Mouse (Mus musculus): ENCODE results near the gene Asns. TPM values are rescaled to one million over a fixed set of nuclear protein-coding genes. Genes with fewer than 3 reads are reported as not detected.

The Asns gene
- polyA plus RNA-seq, 1 experiment from 2014 or later, result 5.2 TPM

DNA sequence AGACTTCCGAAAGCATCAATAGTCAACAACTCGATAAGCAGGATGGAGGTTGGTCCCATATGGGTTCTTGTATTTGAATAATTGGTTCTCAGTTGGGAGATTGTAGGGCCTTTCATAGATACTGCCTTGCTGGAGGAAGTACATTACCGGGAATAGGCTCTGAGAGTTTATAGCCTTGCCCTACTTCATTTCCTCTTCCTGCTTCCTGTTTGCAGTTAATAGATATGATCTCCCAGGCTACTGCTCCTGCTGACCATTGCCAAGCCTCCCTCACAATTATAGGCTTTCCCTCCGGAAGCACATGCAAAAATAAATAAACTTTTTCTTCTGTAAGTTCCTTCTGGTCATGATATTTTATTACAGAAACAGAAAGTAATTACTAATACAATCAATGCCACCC lies 31.6 kb downstream of the Asns start:
- Histone ChIP-seq H3K4me3 (ENCODE audit: inconsistent target) (no peak overlapping the region), H3K27ac (no peak overlapping the region), H3K79me2 (ENCODE audit: inconsistent target) (no peaks in the 10 kb centered on the region), H3K36me3 (ENCODE audit: inconsistent target) (no peaks in the 10 kb centered on the region)
- WGBS (ENCODE audit: missing documents), result 28% methylated on average over 4 of the region's 4 CpGs

GRCm38 (mm10) chr6:7660377-7661080 lies 32.5 kb downstream of the Asns start:
- no peaks in the 10 kb centered on the region for H3K79me2 ChIP-seq (ENCODE audit: inconsistent target)
- H3K4me3 ChIP-seq (ENCODE audit: inconsistent target), result no peak overlapping the region
- no peaks in the 10 kb centered on the region for H3K36me3 ChIP-seq (ENCODE audit: inconsistent target)
- H3K27ac ChIP-seq, result no peak overlapping the region
- 57% methylated on average over 5 of the region's 5 CpGs for WGBS (ENCODE audit: missing documents)

GRCm38 (mm10) chr6:7656601-7657000 lies 36.5 kb downstream of the Asns start:
- WGBS (ENCODE audit: missing documents), result 80% methylated on average over 1 of the region's 1 CpGs
- H3K4me3 ChIP-seq (ENCODE audit: inconsistent target), result no peak overlapping the region
- no peak overlapping the region for H3K27ac ChIP-seq
- H3K36me3 ChIP-seq (ENCODE audit: inconsistent target), result no peaks in the 10 kb centered on the region
- H3K79me2 ChIP-seq (ENCODE audit: inconsistent target), result no peaks in the 10 kb centered on the region

DNA sequence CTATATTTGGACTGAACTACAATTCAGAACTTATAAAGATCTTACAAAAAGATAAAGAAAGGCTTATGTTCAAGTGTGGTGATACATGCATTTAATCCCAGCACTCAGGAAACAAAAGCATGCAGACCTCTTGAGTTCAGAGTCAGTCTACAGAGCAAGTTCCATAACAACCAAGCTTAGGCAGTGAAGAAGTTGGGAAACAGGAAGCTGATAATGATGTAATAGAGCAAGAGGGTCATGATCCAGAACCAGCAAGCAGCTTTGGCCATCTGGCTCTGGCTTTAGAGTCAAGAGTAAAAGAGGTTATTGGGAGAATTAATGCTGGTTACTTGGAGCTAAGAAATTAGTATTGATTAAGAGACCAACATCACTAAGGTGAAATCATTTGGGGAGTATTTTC lies 44.6 kb downstream of the Asns start:
- no peaks in the 10 kb centered on the region for H3K79me2 ChIP-seq (ENCODE audit: inconsistent target)
- H3K36me3 ChIP-seq (ENCODE audit: inconsistent target), result no peaks in the 10 kb centered on the region
- no peak overlapping the region for H3K4me3 ChIP-seq (ENCODE audit: inconsistent target)
- no peak overlapping the region for H3K27ac ChIP-seq

Other genes with a start within 250 kb of the Asns start
- gene Tac1, start 138.4 kb downstream of the Asns start, polyA plus RNA-seq (2018), result not detected in 3 replicates
- gene C1galt1, start 151.6 kb upstream of the Asns start, polyA plus RNA-seq (2018), result 9.0 to 21.6 TPM (median 9.1 TPM) in 3 replicates

All from macrophage (primary cell).